8 mouse cellular contexts compared by ENCODE assay signal in genomic region chr17:69077544-69077920, GRCm38 (mm10). TPM values are rescaled to one million over a fixed set of nuclear protein-coding genes. Genes with fewer than 3 reads are reported as not detected.
DNase-seq lines count a peak whose midpoint lies in the region; ATAC-seq and TF ChIP-seq lines count a peak whose summit lies in the region.

No protein-coding gene starts in this region.

- WGBS in forebrain, embryonic 13.5 days: 16% methylated on average over 11 of the region's 11 CpGs
- 20% methylated on average over 11 of the region's 11 CpGs for WGBS in intestine, embryonic 16.5 days
- 12% methylated on average over 11 of the region's 11 CpGs for WGBS in midbrain, embryonic 16.5 days

- no peak for DNase-seq in layer of hippocampus, adult 2 months (ENCODE audit: low spot score in 2 of 2)
- no peak for DNase-seq in layer of hippocampus, postnatal 25 days (ENCODE audit: extremely low spot score in 1 of 2, low spot score in 1 of 2)
- DNase-seq in retina, embryonic 14.5 days (ENCODE audit: low spot score): no peak
- no peak for DNase-seq in layer of hippocampus, adult 8-10 months (ENCODE audit: low spot score in 2 of 2)
- DNase-seq in spleen, postnatal 36 days (ENCODE audit: low spot score in 2 of 2): no peak

- no peak overlapping the region for H3K9ac ChIP-seq in forebrain, embryonic 13.5 days
- peak overlapping the region; percentile 75 for H3K9ac ChIP-seq in intestine, embryonic 16.5 days (ENCODE audit: low read depth, low read length)
- peak overlapping the region; percentile 49 for H3K9ac ChIP-seq in midbrain, embryonic 16.5 days (ENCODE audit: low read depth, low read length)

- peaks cover 36% of the 10 kb centered on the region for H3K27me3 ChIP-seq in forebrain, embryonic 13.5 days
- H3K27me3 ChIP-seq in intestine, embryonic 16.5 days (replicated peaks; ENCODE audit: control insufficient read depth, insufficient read depth, low read length): peaks cover 3% of the 10 kb centered on the region; the same call in 1 of the 2 replicates
- peaks cover 6% of the 10 kb centered on the region for H3K27me3 ChIP-seq in midbrain, embryonic 16.5 days (ENCODE audit: control insufficient read depth, insufficient read depth, low read depth, low read length)

- no peak for ATAC-seq in forebrain, embryonic 13.5 days
- peak; percentile 2; the same call in 1 of the 2 replicates for ATAC-seq in intestine, embryonic 16.5 days
- ATAC-seq in midbrain, embryonic 16.5 days: no peak

- peaks cover 12% of the 10 kb centered on the region for H3K4me1 ChIP-seq in forebrain, embryonic 13.5 days
- peaks cover 3% of the 10 kb centered on the region; the same call in 1 of the 2 replicates for H3K4me1 ChIP-seq in intestine, embryonic 16.5 days (ENCODE audit: control insufficient read depth, insufficient read depth, low read length)
- H3K4me1 ChIP-seq in midbrain, embryonic 16.5 days (ENCODE audit: control insufficient read depth, insufficient read depth, low read length): peaks cover 7% of the 10 kb centered on the region; the same call in 1 of the 2 replicates

- no peak for TF ChIP-seq CTCF in layer of hippocampus, adult 2 months (conservative IDR thresholded peaks at IDR 0.05)

- H3K9me3 ChIP-seq in forebrain, embryonic 13.5 days (replicated peaks): no peaks in the 10 kb centered on the region
- no peaks in the 10 kb centered on the region for H3K9me3 ChIP-seq in intestine, embryonic 16.5 days (ENCODE audit: control insufficient read depth, low read length)
- H3K9me3 ChIP-seq in midbrain, embryonic 16.5 days (replicated peaks; ENCODE audit: control insufficient read depth, low read length, poor library complexity, severe bottlenecking): no peaks in the 10 kb centered on the region

- H3K27ac ChIP-seq in layer of hippocampus, adult 2 months: no peak overlapping the region
- no peak overlapping the region for H3K27ac ChIP-seq in forebrain, embryonic 13.5 days
- H3K27ac ChIP-seq in intestine, embryonic 16.5 days (ENCODE audit: low read length): peak overlapping the region; percentile 49
- no peak overlapping the region for H3K27ac ChIP-seq in midbrain, embryonic 16.5 days (ENCODE audit: low read length)

- H3K4me2 ChIP-seq in forebrain, embryonic 13.5 days: peak overlapping the region; percentile 100
- H3K4me2 ChIP-seq in intestine, embryonic 16.5 days (ENCODE audit: low read depth, low read length): peak overlapping the region; percentile 92
- H3K4me2 ChIP-seq in midbrain, embryonic 16.5 days (ENCODE audit: low read length): peak overlapping the region; percentile 97

- peak overlapping the region; percentile 36; the same call in 1 of the 2 replicates for H3K4me3 ChIP-seq in layer of hippocampus, adult 2 months
- peak overlapping the region; percentile 58 for H3K4me3 ChIP-seq in forebrain, embryonic 13.5 days
- H3K4me3 ChIP-seq in intestine, embryonic 16.5 days (ENCODE audit: low read length): peak overlapping the region; percentile 71
- H3K4me3 ChIP-seq in midbrain, embryonic 16.5 days (ENCODE audit: low read depth, low read length): peak overlapping the region; percentile 67

- no peaks in the 10 kb centered on the region for H3K36me3 ChIP-seq in forebrain, embryonic 13.5 days (ENCODE audit: poor library complexity, severe bottlenecking)
- H3K36me3 ChIP-seq in intestine, embryonic 16.5 days (ENCODE audit: control insufficient read depth, insufficient read depth, low read length): no peaks in the 10 kb centered on the region
- H3K36me3 ChIP-seq in midbrain, embryonic 16.5 days (ENCODE audit: control insufficient read depth, insufficient read depth, low read length): no peaks in the 10 kb centered on the region

RNA-seq across cellular contexts. Expression of gene Epb41l3, which starts 2.0 kb away (rescaled TPM):
- total RNA-seq in layer of hippocampus, adult 2 months (2021): 100 to 1,000 TPM; 124 to 129 TPM
- 100 to 1,000 TPM; 127 to 132 TPM for total RNA-seq in layer of hippocampus, postnatal 25 days (2021)
- polyA plus RNA-seq in forebrain, embryonic 13.5 days (2015; fragmentation: Nextera tagmentation; extraction: Ambion mirVana): 55.0 and 56.9 TPM in 2 replicates
- 142 and 168 TPM in 2 replicates for polyA plus RNA-seq in intestine, embryonic 16.5 days (2015; fragmentation: Nextera tagmentation; extraction: Ambion mirVana)
- 77.7 and 78.8 TPM in 2 replicates for polyA plus RNA-seq in midbrain, embryonic 16.5 days (2015; fragmentation: Nextera tagmentation; extraction: Ambion mirVana)
- total RNA-seq in layer of hippocampus, adult 8-10 months (2022): 100 to 1,000 TPM; 136 to 161 (median 142) TPM
